Mouse (Mus musculus) liver, embryonic 12.5 days (tissue): Measurements from ENCODE around the gene Mtx2. TPM values are rescaled to one million over a fixed set of nuclear protein-coding genes. Genes with fewer than 3 reads are reported as not detected.

Source experiments
- polyA plus RNA-seq: library from polyadenylated mRNA; unstranded; fragments of >200 nt; fragmentation: Nextera tagmentation; extraction: Ambion mirVana; gene quantifications from 2 replicates; pipeline ENCODE4 v1.2.1, GENCODE M21; 2016

Gene Mtx2
- polyA plus RNA-seq, 1 experiment from 2014 or later = 79.6 TPM

Other genes with a start within 250 kb of the Mtx2 start
- 24.9 and 26.6 TPM in 2 replicates for gene Lnpk, start 246.4 kb upstream of the Mtx2 start, polyA plus RNA-seq
- gene Evx2, start 166.2 kb upstream of the Mtx2 start, polyA plus RNA-seq = not detected in 2 replicates
- gene Hoxd13, start 157.5 kb upstream of the Mtx2 start, polyA plus RNA-seq = 0.10 TPM in 1 of 2 replicates, not detected in the other
- gene Hoxd12, start 150.8 kb upstream of the Mtx2 start, polyA plus RNA-seq = not detected in 2 replicates
- not detected in 2 replicates for gene Hoxd11, start 146.2 kb upstream of the Mtx2 start, polyA plus RNA-seq
- not detected in 2 replicates for gene Hoxd10, start 133.9 kb upstream of the Mtx2 start, polyA plus RNA-seq
- 0.06 TPM in 1 of 2 replicates, not detected in the other for gene Hoxd9, start 128.1 kb upstream of the Mtx2 start, polyA plus RNA-seq
- gene Hoxd8, start 121.2 kb upstream of the Mtx2 start, polyA plus RNA-seq = 0.11 and 0.14 TPM in 2 replicates
- gene Hoxd3, start 113.9 kb upstream of the Mtx2 start, polyA plus RNA-seq = 0.18 and 0.30 TPM in 2 replicates
- gene Hoxd4, start 113.9 kb upstream of the Mtx2 start, polyA plus RNA-seq = not detected in 2 replicates
- not detected in 2 replicates for gene Gm28230, start 99.1 kb upstream of the Mtx2 start, polyA plus RNA-seq
- gene Hoxd1, start 62.8 kb upstream of the Mtx2 start, polyA plus RNA-seq = 0.07 TPM in 1 of 2 replicates, not detected in the other